Mouse (Mus musculus) forebrain, embryonic 10.5 days (tissue): ENCODE measurements around the gene Ugt1a9. TPM values are rescaled to one million over a fixed set of nuclear protein-coding genes. Genes with fewer than 3 reads are reported as not detected.
"Not testable (repeated sequence)": the region's sequence is repeated elsewhere in the genome, so short reads cannot be mapped to it uniquely, and the experiment has no call there.

Source experiments
- DNase-seq: peaks from one replicate; pipeline ENCODE4 v3.0.0-alpha.2; 2017; ENCODE audit warnings: low spot score; ENCODE audit errors: extremely low spot score
- H3K27ac ChIP-seq: fragments of 300-500 bp; sonication (generic); 2 replicates; pipeline ENCODE4 v1.5.1; 2016; ENCODE audit warnings: mild to moderate bottlenecking
- H3K27me3 ChIP-seq: fragments of 300-500 bp; sonication (generic); 2 replicates; pipeline ENCODE4 v1.6.1; 2016; ENCODE audit warnings: mild to moderate bottlenecking; ENCODE audit not compliant: poor library complexity, severe bottlenecking
- H3K36me3 ChIP-seq: fragments of 300-500 bp; sonication (generic); replicated peaks from 2 replicates; pipeline ENCODE4 v1.6.1; 2016; ENCODE audit warnings: mild to moderate bottlenecking, moderate library complexity
- H3K4me1 ChIP-seq: fragments of 300-500 bp; sonication (generic); 2 replicates; pipeline ENCODE4 v1.6.1; 2016
- H3K4me3 ChIP-seq: fragments of 300-500 bp; sonication (generic); 2 replicates; pipeline ENCODE4 v1.5.1; 2016; ENCODE audit warnings: mild to moderate bottlenecking, moderate library complexity
- H3K9me3 ChIP-seq: fragments of 300-500 bp; sonication (generic); 2 replicates; pipeline ENCODE4 v1.6.1; 2016; ENCODE audit warnings: mild to moderate bottlenecking, moderate library complexity
- WGBS: fragments of 180-500 bp; shearing (Covaris S2); methylation state at CpG from one replicate; pipeline ENCODE4 v1.1.7; 2016; 5-methylcytosine and 5-hydroxymethylcytosine counted together
- polyA plus RNA-seq: library from polyadenylated mRNA; unstranded; fragments of >200 nt; fragmentation: Nextera tagmentation; extraction: Ambion mirVana; gene quantifications from 2 replicates; pipeline ENCODE4 v1.2.1, GENCODE M21; 2016

The Ugt1a9 gene
- polyA plus RNA-seq: not detected in 2 replicates

- H3K4me1 ChIP-seq: peaks cover 5% of the 10 kb centered on the region; the same call in 1 of the 2 replicates
- no peaks in the 10 kb centered on the region for H3K36me3 ChIP-seq
- WGBS: 86% methylated on average over 2 of the region's 2 CpGs
- no peak within 1 kb of the TSS for H3K4me3 ChIP-seq
- H3K27me3 ChIP-seq: no peaks in the 10 kb centered on the region
- no peak for DNase-seq
- H3K9me3 ChIP-seq: no peaks in the 10 kb centered on the region
- no peak within 1 kb of the TSS for H3K27ac ChIP-seq
These were observed at the start of gene Ugt1a9 for GRCm38 (mm10) chr1:88070495-88070894. TSS of gene Ugt1a9 (plus strand) at chr1:88070800.

- 77% methylated on average over 3 of the region's 3 CpGs for WGBS
- not testable (repeated sequence) for H3K4me3 ChIP-seq, H3K27ac ChIP-seq, H3K9me3 ChIP-seq, H3K4me1 ChIP-seq, DNase-seq, H3K27me3 ChIP-seq, H3K36me3 ChIP-seq
These were observed 45.4 kb upstream of the Ugt1a9 start for GRCm38 (mm10) chr1:88025244-88025643.

DNA sequence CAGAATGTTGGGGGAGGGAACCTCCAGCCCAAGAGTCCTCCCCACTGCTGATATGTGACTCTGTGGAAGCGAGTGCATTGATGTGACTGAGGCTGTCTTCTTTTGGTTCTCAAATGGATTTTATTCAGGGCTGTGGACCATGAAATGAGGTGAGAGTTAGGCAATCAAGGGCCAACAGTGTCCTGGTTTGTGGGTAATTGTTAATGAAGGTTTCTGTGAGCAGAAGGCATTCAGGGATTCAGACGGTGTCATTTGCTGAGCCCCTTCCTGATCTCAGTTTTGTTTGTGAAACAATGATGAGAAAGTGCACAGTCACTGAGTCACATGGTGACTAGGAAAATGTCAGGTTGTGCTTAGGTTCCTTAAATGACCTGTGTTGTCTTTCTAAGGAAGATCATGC, 27.6 kb upstream of the Ugt1a9 start:
- not testable (repeated sequence) for H3K27me3 ChIP-seq, H3K9me3 ChIP-seq, H3K4me1 ChIP-seq, H3K36me3 ChIP-seq, H3K27ac ChIP-seq, H3K4me3 ChIP-seq, DNase-seq
- 65% methylated on average over 1 of the region's 2 CpGs for WGBS

DNA sequence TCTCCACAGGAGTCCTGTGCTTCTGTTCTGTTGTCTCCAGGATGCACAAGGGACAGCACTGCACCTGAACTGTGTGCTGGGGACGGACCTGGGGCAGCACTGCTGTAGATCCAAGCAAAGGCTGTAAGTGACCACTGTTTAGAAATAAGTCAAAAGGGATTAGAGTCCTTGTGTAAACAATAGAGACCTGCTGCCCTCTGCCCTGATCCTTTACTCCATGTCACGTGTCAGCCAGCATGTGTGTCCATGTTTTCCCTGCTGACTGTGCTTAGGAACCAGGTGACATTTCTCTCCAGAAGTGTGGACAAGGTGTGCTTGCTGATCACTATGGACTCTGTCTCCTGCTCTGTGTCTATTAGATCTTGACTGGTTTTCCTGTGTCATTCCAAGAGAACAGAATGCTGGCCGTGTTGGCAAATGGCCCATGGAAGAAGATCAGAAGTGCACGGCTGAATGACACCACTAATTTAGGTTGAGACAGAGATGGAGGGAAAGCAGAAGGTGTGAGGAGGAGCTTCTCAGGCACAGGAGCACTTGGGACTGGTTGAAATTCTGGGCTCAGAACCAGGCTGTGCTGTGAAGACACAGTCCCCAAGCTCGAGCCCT, 25.7 kb upstream of the Ugt1a9 start:
- not testable (repeated sequence) for H3K4me3 ChIP-seq, DNase-seq, H3K9me3 ChIP-seq, H3K4me1 ChIP-seq, H3K27me3 ChIP-seq, H3K36me3 ChIP-seq, H3K27ac ChIP-seq
- WGBS: 84% methylated on average over 4 of the region's 5 CpGs

- H3K36me3 ChIP-seq, H3K27ac ChIP-seq, H3K27me3 ChIP-seq, DNase-seq, H3K4me1 ChIP-seq, H3K9me3 ChIP-seq, H3K4me3 ChIP-seq: not testable (repeated sequence)
- WGBS: 87% methylated on average over 2 of the region's 2 CpGs
These were observed 23.2 kb upstream of the Ugt1a9 start for GRCm38 (mm10) chr1:88047408-88047807.

DNA sequence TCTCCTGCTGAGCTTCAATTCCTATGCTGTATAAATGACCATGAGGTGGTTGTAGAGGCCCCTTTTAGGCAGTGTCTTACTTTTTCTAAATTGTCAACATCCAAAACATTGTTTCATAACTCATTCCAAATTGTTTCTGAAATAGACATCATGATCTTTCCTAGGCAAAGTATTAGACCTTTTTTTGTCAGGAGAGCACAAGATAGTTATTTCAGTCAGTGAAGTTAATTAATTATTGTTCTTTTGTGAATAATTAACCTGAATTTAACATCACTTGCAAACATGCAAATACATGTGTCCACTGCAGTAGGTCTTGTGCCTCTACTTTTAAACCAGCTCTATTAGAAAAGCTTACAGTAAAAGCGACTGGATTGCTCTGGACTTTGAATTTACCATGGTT, 15.5 kb upstream of the Ugt1a9 start, which contains the start of gene Ugt1a10:
Gene Ugt1a10 (plus strand): TSS at position 301 of the 400 bp plus-strand sequence.
- H3K4me3 ChIP-seq: no peak within 1 kb of the TSS
- DNase-seq: no peak
- WGBS: 94% methylated on average over 1 of the region's 1 CpGs

DNA sequence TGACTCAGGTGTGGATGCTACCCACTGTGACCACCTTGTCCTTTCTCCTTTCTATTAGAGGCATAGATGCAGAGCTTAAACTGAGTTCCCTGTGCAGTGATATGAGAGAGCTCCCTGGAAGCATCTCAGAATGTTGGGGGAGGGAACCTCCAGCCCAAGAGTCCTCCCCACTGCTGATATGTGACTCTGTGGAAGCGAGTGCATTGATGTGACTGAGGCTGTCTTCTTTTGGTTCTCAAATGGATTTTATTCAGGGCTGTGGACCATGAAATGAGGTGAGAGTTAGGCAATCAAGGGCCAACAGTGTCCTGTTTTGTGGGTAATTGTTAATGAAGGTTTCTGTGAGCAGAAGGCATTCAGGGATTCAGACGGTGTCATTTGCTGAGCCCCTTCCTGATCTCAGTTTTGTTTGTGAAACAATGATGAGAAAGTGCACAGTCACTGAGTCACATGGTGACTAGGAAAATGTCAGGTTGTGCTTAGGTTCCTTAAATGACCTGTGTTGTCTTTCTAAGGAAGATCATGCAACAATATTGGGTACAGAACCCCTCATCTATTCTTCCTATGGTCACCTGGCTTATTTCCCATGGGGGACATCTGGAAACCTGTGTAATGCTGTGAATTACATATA, 4.0 kb upstream of the Ugt1a9 start:
- not testable (repeated sequence) for DNase-seq, H3K27ac ChIP-seq, H3K27me3 ChIP-seq, H3K4me1 ChIP-seq, H3K9me3 ChIP-seq, H3K36me3 ChIP-seq, H3K4me3 ChIP-seq
- WGBS: 28% methylated on average over 2 of the region's 2 CpGs

More for the DNA sequence above, 15.5 kb upstream of the Ugt1a9 start, which contains the start of gene Ugt1a10:
- Histone ChIP-seq H3K9me3 (no peaks in the 10 kb centered on the region), H3K36me3 (no peaks in the 10 kb centered on the region), H3K27me3 (no peaks in the 10 kb centered on the region), H3K27ac (no peak within 1 kb of the TSS), H3K4me1 (no peaks in the 10 kb centered on the region)

DNA sequence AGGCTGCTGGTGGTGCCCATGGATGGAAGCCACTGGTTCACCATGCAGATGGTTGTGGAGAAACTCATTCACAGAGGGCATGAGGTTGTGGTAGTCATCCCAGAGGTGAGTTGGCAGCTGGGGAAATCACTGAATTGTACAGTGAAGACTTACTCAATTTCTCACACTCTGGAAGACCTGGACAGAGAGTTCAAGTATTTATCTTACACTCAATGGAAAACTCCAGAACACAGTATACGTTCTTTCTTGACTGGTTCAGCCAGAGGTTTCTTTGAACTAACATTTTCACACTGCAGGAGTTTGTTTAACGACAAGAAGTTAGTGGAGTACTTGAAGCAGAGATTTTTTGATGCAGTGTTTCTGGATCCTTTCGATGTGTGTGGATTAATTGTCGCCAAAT, 302 bp downstream of the Ugt1a9 start:
- Histone ChIP-seq H3K27ac (no peak overlapping the region), H3K27me3 (no peaks in the 10 kb centered on the region), H3K9me3 (no peaks in the 10 kb centered on the region), H3K36me3 (no peaks in the 10 kb centered on the region), H3K4me1 (peaks cover 5% of the 10 kb centered on the region; the same call in 1 of the 2 replicates), H3K4me3 (no peak overlapping the region)
- WGBS: 89% methylated on average over 4 of the region's 4 CpGs
- no peak for DNase-seq

- no peak overlapping the region for H3K4me3 ChIP-seq
- H3K4me1 ChIP-seq: peaks cover 3% of the 10 kb centered on the region; the same call in 1 of the 2 replicates
- no peaks in the 10 kb centered on the region for H3K27me3 ChIP-seq
- H3K27ac ChIP-seq: no peak overlapping the region
- 92% methylated on average over 2 of the region's 2 CpGs for WGBS
- H3K9me3 ChIP-seq: no peaks in the 10 kb centered on the region
- H3K36me3 ChIP-seq: no peaks in the 10 kb centered on the region
- DNase-seq: no peak
These were observed 3.9 kb downstream of the Ugt1a9 start for GRCm38 (mm10) chr1:88074471-88074870.

GRCm38 (mm10) chr1:88077128-88077527, 6.5 kb downstream of the Ugt1a9 start:
- Histone ChIP-seq H3K9me3 (no peaks in the 10 kb centered on the region), H3K4me3 (no peak overlapping the region), H3K4me1 (no peaks in the 10 kb centered on the region), H3K27ac (no peak overlapping the region), H3K27me3 (no peaks in the 10 kb centered on the region), H3K36me3 (no peaks in the 10 kb centered on the region)
- DNase-seq: no peak
- WGBS: 94% methylated on average over 1 of the region's 1 CpGs

DNA sequence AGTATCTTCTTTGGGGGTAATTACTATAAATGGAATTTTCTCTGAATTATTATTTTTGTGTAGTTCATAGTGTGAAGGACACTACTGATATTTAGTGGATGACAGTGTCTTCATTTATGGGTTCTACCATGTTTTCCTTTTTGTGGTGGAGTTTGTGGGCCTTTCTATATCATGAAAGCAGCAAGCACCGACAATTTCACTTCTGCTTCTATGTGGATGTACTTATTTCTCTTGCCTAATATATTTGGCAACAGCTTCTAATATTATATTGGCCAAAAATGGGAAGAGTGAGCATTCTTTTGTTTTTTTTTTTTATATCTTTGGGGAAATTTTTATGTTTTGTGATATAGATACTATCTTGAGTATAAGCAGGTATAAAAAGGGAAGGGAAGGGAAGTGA, 11.1 kb downstream of the Ugt1a9 start:
- Histone ChIP-seq H3K27ac (no peak overlapping the region), H3K36me3 (no peaks in the 10 kb centered on the region), H3K27me3 (no peaks in the 10 kb centered on the region), H3K9me3 (no peaks in the 10 kb centered on the region), H3K4me1 (no peaks in the 10 kb centered on the region), H3K4me3 (no peak overlapping the region)
- no peak for DNase-seq
- 85% methylated on average over 1 of the region's 1 CpGs for WGBS

DNA sequence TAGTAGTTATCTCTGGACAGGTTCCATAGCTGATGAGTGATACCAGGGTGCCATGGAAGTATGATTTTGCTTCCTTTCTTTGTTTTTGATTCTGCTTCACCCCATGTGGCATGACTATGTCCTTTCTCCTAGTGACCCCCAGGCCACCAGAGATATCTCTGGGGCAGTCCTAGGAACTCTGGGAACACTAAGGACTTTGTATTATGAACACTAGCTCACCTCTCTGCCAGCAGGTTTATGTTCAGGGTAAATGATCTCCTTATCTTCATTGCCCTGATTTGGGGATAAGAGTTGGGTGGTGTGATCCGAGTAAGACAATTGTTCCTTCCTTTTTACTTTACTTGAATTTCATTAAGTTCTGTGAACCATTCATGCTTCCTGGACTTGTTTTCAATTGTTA, 15.5 kb downstream of the Ugt1a9 start:
- 77% methylated on average over 1 of the region's 1 CpGs for WGBS
- no peak overlapping the region for H3K27ac ChIP-seq
- no peaks in the 10 kb centered on the region for H3K27me3 ChIP-seq
- H3K4me3 ChIP-seq: no peak overlapping the region
- no peak for DNase-seq
- H3K9me3 ChIP-seq: no peaks in the 10 kb centered on the region
- no peaks in the 10 kb centered on the region for H3K36me3 ChIP-seq
- H3K4me1 ChIP-seq: no peaks in the 10 kb centered on the region

DNA sequence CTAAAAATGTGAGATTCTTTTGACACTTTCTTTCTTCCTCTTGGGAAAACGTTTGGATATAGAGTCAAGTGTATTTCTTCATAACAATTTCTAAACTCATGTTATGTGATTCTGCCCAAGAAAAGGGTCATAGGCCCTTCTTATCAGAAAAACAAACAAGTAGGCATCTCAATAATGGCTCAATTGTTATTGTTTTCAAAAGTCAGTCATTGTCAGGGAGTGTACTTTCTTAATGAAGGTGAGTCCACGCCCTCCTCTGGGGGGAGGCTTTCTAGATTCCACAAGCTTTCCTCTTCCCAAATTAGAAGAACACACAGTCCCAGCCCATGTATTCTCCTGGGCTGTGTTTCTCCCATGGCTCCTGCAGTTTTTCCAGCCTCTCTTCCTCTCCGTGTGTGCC, 16.9 kb downstream of the Ugt1a9 start, which contains the start of gene Ugt1a8:
Gene Ugt1a8 (plus strand): TSS at position 301 of the 400 bp plus-strand sequence.
- Histone ChIP-seq H3K9me3 (no peaks in the 10 kb centered on the region), H3K4me3 (no peak within 1 kb of the TSS)
- WGBS: 80% methylated on average over 3 of the region's 3 CpGs

More for the DNA sequence above, 16.9 kb downstream of the Ugt1a9 start, which contains the start of gene Ugt1a8:
- Histone ChIP-seq H3K27ac (no peak within 1 kb of the TSS), H3K4me1 (no peaks in the 10 kb centered on the region), H3K27me3 (no peaks in the 10 kb centered on the region), H3K36me3 (no peaks in the 10 kb centered on the region)
- DNase-seq: no peak
